Mouse (Mus musculus) cerebellum, adult 2 months (tissue): ENCODE measurements around the gene Rb1. TPM values are rescaled to one million over a fixed set of nuclear protein-coding genes. Genes with fewer than 3 reads are reported as not detected.
A peak's percentile ranks its signal among the peaks of the same experiment; 100 is the strongest.

ENCODE experiments used
- DNase-seq, 2 experiments: peaks; one replicate each; pipeline ENCODE4 v3.0.0; 2021
- H3K27ac ChIP-seq: fragments of 200-500 bp; 2 replicates; pipeline ENCODE4 v1.5.1; 2012; ENCODE audit warnings: low read length, control low read depth, inconsistent platforms; ENCODE audit not compliant: insufficient read depth
- H3K27me3 ChIP-seq: fragments of 200-500 bp; 2 replicates; pipeline ENCODE4 v1.6.1; 2012; ENCODE audit warnings: inconsistent platforms, mild to moderate bottlenecking, low read length, moderate library complexity; ENCODE audit not compliant: control insufficient read depth, insufficient read depth
- H3K4me1 ChIP-seq: fragments of 200-500 bp; 2 replicates; pipeline ENCODE4 v1.6.1; 2011; ENCODE audit warnings: low read length; ENCODE audit not compliant: control insufficient read depth, insufficient read depth
- H3K4me3 ChIP-seq: fragments of 200-500 bp; replicated peaks from 2 replicates; pipeline ENCODE3; 2011; ENCODE audit warnings: mild to moderate bottlenecking, low read depth, low read length, control low read depth; ENCODE audit not compliant: insufficient read depth
- CTCF ChIP-seq: fragments of 200-500 bp; IDR thresholded peaks from 2 replicates; pipeline ENCODE4 v1.5.1; 2011; ENCODE audit warnings: low read depth, mild to moderate bottlenecking, control low read depth, low read length, moderate library complexity, borderline replicate concordance; ENCODE audit not compliant: insufficient read depth
- POLR2A ChIP-seq: fragments of 200-500 bp; IDR thresholded peaks from 2 replicates; pipeline ENCODE4 v1.6.1; 2011; ENCODE audit warnings: low read length, control low read depth, borderline replicate concordance; ENCODE audit not compliant: insufficient read depth
- WGBS: fragments of 180-500 bp; shearing (Covaris S2); methylation state at CpG from one replicate; pipeline ENCODE4 v1.1.7; 2018; 5-methylcytosine and 5-hydroxymethylcytosine counted together
- polyA plus RNA-seq: library from polyadenylated mRNA; depleted of rRNA; stranded (reverse); fragments of >200 nt; gene quantifications from 2 replicates; pipeline ENCODE4 v1.2.3, GENCODE M21; 2012

Gene Rb1
- polyA plus RNA-seq, 1 experiment = 21.2 TPM

- no peak for DNase-seq
- H3K4me3 ChIP-seq = no peak overlapping the region
- WGBS = 81% methylated on average over 3 of the region's 3 CpGs
- peaks cover 4% of the 10 kb centered on the region; the same call in 1 of the 2 replicates for H3K4me1 ChIP-seq
- no peaks in the 10 kb centered on the region for H3K27me3 ChIP-seq
- TF ChIP-seq CTCF (no peak), POLR2A (no peak)
- no peak overlapping the region for H3K27ac ChIP-seq
Observed at GRCm38 (mm10) chr14:73148125-73148524, 177.5 kb downstream of the Rb1 start.

GRCm38 (mm10) chr14:73146721-73147120, 178.9 kb downstream of the Rb1 start:
- WGBS = 80% methylated on average over 3 of the region's 3 CpGs
- no peak for DNase-seq
- Histone ChIP-seq H3K4me1 (peaks cover 4% of the 10 kb centered on the region; the same call in 1 of the 2 replicates), H3K27ac (no peak overlapping the region), H3K4me3 (no peak overlapping the region), H3K27me3 (no peaks in the 10 kb centered on the region)
- TF ChIP-seq POLR2A = no peak
- TF ChIP-seq CTCF = no peak

GRCm38 (mm10) chr14:73145531-73145930, 180.1 kb downstream of the Rb1 start:
- Histone ChIP-seq H3K4me1 (peaks cover 4% of the 10 kb centered on the region; the same call in 1 of the 2 replicates), H3K27me3 (no peaks in the 10 kb centered on the region), H3K4me3 (no peak overlapping the region), H3K27ac (no peak overlapping the region)
- TF ChIP-seq POLR2A (no peak), CTCF (no peak)
- DNase-seq = no peak
- whole genome bisulfite sequencing = 98% methylated on average over 4 of the region's 4 CpGs

- H3K27ac ChIP-seq = peak overlapping the region; percentile 97
- peak overlapping the region; percentile 66 for H3K4me3 ChIP-seq
- no peaks in the 10 kb centered on the region for H3K27me3 ChIP-seq
- peaks cover 4% of the 10 kb centered on the region; the same call in 1 of the 2 replicates for H3K4me1 ChIP-seq
- WGBS = 34% methylated on average over 25 of the region's 25 CpGs
- TF ChIP-seq POLR2A (no peak), CTCF (no peak)
- peak in 1 of 2 experiments; percentile 22 for DNase-seq
Observed at GRCm38 (mm10) chr14:73143710-73144420, 181.8 kb downstream of the Rb1 start.

- Histone ChIP-seq H3K4me1 (peaks cover 4% of the 10 kb centered on the region; the same call in 1 of the 2 replicates), H3K27ac (peak overlapping the region; percentile 97), H3K4me3 (peak overlapping the region; percentile 66), H3K27me3 (no peaks in the 10 kb centered on the region)
- DNase-seq = peak; percentile 90 to 92
- TF ChIP-seq POLR2A (peak; percentile 40; the same call in 1 of the 2 replicates), CTCF (no peak)
- under 1% methylated on average over 86 of the region's 88 CpGs for WGBS
Observed at GRCm38 (mm10) chr14:73142896-73143709, 182.5 kb downstream of the Rb1 start.

GRCm38 (mm10) chr14:73142421-73142895, 183.2 kb downstream of the Rb1 start:
- TF ChIP-seq CTCF = no peak
- 4% methylated on average over 11 of the region's 11 CpGs for WGBS
- peak overlapping the region; percentile 97 for H3K27ac ChIP-seq

GRCm38 (mm10) chr14:73141800-73142199, 183.8 kb downstream of the Rb1 start:
- no peak overlapping the region for H3K27ac ChIP-seq
- TF ChIP-seq POLR2A (no peak), CTCF (no peak)

More at GRCm38 (mm10) chr14:73142421-73142895, 183.2 kb downstream of the Rb1 start:
- DNase-seq = no peak
- H3K4me3 ChIP-seq = peak overlapping the region; percentile 66
- peaks cover 4% of the 10 kb centered on the region; the same call in 1 of the 2 replicates for H3K4me1 ChIP-seq
- no peaks in the 10 kb centered on the region for H3K27me3 ChIP-seq

GRCm38 (mm10) chr14:73139866-73140265, 185.8 kb downstream of the Rb1 start:
- no peak overlapping the region for H3K27ac ChIP-seq
- TF ChIP-seq CTCF (no peak), POLR2A (no peak)
- no peak for DNase-seq
- 84% methylated on average over 5 of the region's 5 CpGs for WGBS
- H3K4me3 ChIP-seq = no peak overlapping the region
- H3K27me3 ChIP-seq = no peaks in the 10 kb centered on the region
- peaks cover 4% of the 10 kb centered on the region; the same call in 1 of the 2 replicates for H3K4me1 ChIP-seq

More at GRCm38 (mm10) chr14:73141800-73142199, 183.8 kb downstream of the Rb1 start:
- no peak for DNase-seq
- 94% methylated on average over 3 of the region's 3 CpGs for WGBS
- Histone ChIP-seq H3K4me3 (no peak overlapping the region), H3K4me1 (peaks cover 4% of the 10 kb centered on the region; the same call in 1 of the 2 replicates), H3K27me3 (no peaks in the 10 kb centered on the region)
